Mouse (Mus musculus): ENCODE data around the gene Wnt11.

GRCm38 (mm10) chr7:98862994-98863393 is 28.1 kb downstream of the Wnt11 start:
- TF ChIP-seq GATA1 (IDR thresholded peaks at IDR 0.05; ENCODE audit: low read depth, low read length) = no peak
- TF ChIP-seq ELF1 (IDR thresholded peaks at IDR 0.05; ENCODE audit: low read depth, low read length) = no peak
- no peak for TF ChIP-seq CTCF (IDR thresholded peaks at IDR 0.05 in 2 of 3, conservative IDR thresholded peaks at IDR 0.05 in 1 of 3; ENCODE audit: control insufficient read depth in 1 of 3, insufficient read depth in 1 of 3, low read depth in 2 of 3, low read length in 3 of 3, poor library complexity in 1 of 3, severe bottlenecking in 1 of 3)
- no peak for TF ChIP-seq POLR2A (IDR thresholded peaks at IDR 0.05; ENCODE audit: control insufficient read depth in 1 of 2, insufficient read depth in 1 of 2, low read depth in 1 of 2, low read length in 2 of 2, poor library complexity in 1 of 2)
- no peak for TF ChIP-seq EP300 (IDR thresholded peaks at IDR 0.05; ENCODE audit: low read depth in 1 of 2, low read length in 2 of 2)
